Mouse (Mus musculus): ENCODE measurements around the gene Cdc42ep5.

Cdc42ep5 gene

DNA sequence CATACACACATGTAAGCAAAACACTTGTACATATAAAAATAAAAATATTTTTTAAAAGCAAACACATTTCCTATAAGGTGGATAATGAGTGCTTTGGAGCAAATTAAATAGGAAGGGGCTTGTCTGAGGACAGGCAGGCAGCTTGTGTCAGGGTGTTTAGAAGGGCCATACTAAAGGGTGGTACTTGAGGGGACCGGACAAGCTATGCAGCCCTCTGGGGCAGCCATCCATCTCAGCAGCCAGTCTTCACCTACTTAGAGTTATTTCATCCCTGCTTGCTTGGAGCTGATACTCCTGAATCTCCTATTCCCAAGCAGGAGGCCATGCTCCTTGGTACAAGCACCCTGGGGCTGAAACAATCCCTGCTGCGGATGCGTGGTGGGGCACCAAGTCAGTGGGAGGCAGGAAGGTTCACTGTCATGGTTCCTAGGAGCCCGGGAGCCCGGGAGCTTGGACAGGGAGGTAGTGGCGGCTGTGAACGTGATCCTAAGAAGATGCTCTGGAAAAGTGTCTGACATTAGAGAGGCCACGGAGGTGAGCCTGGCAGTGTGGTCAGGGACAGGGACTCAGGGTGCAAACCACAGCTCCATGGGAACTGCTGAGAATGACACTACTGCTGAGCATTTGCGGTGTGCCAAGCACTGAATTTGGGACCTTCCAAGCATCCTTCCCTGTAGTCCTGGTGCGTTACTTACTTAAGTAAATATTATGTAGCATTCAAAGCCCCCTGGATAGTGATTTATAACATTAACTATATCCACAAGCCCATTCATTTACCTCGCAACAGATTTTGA, 37.5 kb downstream of the Cdc42ep5 start:
- no peak for DNase-seq (ENCODE audit: low read depth, low spot score)

DNA sequence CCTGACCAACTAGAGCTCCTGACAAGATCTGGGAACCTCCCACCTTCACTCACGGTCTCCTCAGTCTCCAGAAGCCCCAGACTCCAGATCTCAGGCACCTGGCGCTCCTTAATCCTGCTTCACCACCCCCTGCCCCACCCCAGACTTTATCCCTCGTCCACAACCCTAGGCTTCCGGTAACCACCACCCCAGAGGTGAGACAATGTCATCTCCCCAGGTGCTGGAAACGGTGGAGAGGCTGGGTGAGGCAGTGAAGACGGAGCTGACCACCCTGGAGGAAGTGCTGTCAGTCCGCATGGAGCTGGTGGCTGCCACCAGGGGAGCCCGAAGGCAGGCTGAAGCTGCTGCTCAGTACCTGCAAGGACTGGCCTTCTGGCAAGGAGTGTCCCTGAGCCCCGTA, 39.4 kb downstream of the Cdc42ep5 start:
- DNase-seq (ENCODE audit: low read depth, low spot score), result no peak

DNA sequence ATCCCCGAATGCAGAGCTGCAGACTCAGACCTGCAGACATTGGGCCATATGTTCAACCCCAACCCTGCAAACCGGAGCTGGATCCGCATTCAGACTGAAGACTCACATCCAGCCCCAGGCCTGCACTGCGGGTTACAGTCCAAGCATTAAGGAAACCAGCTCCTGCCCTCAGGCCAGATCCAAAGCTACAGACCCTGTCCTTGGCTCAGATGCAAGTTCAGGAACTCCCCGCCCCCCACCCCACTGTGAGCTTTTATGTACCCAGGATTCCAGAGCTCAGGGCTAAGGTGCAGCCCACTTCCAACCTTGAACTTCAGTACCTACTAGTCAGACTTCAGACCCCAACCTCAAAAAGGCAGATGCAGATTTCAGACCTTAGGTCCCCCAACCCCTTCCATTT, 39.8 kb downstream of the Cdc42ep5 start:
- no peak for DNase-seq (ENCODE audit: low read depth, low spot score)

DNA sequence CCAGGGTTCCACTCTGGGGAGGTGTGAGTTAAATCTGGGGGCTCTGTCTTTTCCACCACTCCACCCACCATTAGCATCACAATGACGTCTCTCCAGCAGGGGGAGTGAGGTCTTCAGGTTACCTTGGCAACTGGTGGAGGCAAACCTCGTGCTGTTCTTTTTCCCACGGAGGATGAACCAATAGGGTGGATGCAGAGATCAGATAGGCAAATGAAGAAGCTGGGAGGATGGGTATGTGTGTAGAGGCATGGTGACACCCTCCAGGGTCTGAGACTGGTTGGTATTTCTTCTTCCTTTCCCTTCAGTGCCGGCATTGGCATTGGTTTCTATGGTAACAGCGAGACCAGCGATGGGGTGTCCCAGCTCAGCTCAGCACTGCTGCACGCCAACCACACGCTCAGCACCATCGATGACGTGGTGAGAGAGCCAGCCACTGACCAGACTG, 40.3 kb downstream of the Cdc42ep5 start:
- peak; percentile 48 for DNase-seq (ENCODE audit: low read depth, low spot score)

DNA sequence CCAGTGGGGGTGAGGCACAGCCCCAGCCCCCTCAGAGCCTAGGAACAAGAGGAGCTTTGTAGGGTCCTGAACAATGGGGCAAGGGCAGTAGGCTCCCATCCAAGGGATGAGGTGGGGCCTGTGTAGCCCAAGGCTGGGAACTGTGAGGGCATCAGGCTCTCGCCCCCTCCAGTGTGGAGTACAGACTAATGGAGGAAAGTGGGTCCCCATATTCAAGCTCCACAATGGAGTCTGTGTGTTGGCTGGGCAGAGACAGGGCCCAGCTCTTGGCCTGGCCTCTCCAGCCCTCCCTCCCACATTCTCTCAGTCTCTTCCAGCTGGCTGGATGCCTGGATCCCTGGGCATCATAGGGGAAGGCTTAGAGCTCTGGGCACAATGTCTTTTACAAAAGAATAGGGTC, 40.9 kb downstream of the Cdc42ep5 start:
- DNase-seq (ENCODE audit: low read depth, low spot score), result no peak

DNA sequence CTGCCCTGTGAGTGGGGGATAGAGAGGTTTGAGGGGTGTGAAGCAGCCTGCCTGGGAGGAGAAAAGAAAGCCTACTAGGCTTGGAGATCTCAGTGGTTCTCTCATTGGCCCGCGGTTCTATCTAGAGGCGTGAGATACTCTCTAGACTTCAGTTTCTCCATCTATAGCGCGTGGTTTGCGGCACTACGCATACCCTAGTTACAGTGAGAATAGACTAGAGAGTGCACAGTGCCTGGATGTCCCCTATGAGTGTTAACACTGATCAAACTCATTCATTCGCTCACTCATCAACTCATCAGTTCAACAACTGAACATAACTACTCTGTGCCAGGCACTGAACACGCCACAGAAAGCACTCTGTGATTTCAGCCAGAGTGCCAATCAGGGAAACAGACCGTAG, 41.9 kb downstream of the Cdc42ep5 start:
- DNase-seq (ENCODE audit: low read depth, low spot score), result no peak

DNA sequence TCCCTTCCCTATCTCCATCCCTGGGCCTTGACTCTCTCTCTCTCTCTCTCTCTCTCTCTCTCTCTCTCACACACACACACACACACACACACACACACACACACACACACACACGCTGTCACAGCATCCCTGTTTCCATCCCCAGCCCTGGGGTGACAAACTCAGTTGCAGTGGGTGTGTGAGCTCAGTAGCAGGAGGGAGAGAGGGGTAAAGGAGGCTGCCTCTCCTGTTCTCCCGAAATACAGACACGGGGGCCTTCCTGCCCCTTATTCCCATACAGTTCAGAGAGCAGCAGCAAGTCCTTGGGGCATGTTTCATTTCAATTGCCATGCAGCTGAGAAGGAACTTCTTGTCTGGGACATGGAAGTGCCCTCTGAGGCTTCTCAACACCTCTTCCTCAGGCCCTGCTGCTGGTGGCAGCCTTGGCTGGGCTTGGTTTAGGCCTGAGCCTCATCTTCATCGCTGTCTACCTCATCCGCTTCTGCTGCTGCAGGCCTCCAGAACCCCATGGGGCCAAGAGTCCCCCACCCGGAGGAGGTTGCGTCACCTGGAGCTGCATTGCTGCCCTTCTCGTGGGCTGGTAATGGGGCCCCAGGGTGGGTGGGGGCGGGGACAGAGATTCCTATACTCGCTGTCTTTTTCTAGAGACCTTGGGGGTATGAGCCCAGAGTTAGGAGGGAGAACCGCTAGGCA, 42.4 kb downstream of the Cdc42ep5 start:
- no peak for DNase-seq (ENCODE audit: low read depth, low spot score)

DNA sequence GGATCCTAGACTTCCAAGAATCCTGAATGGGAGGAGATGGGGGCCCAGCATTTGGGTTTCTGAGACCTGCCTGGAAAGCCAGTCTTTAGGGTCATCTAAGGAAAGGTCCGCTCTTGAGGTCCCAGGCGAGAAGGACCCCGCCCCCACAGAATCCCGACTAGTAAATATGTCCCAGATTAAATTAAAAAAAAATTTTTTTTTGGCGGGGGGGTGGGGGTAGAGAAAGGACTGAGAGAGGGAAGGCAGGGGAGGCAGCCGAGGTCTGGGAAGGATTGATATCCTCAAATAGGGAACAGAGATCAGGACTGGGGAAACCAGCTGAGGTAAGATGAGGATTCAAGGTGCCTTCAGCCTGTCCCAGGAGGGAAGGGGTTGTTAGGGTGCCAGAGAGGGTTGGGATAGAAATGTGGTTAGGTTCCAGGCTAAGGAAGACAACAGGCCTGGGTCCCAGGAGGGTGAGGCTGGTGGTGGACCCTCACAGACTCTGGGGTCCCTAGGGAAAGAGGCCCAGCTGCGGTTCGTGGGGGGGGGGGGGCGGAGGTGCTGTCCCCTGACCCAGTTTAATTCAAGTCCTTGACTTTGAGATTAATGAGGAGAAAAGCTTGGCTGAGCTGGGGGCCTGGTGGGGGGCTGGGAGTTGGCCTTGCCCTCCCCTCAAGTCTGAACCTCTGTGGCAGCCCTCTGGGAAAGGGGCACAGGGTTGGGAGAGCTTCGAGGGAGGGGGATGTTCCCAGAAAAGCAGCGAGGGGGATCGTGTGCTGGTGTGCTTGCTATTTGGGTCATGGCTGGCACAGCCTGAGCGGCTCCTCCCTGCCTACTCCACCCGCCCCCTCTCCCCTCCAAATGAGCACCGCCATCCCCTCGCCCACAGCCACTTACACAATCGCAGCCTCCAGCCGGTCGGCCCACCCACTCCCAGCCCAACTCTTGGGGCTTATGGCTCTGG, 44.4 kb downstream of the Cdc42ep5 start:
- DNase-seq (ENCODE audit: low read depth, low spot score), result no peak

DNA sequence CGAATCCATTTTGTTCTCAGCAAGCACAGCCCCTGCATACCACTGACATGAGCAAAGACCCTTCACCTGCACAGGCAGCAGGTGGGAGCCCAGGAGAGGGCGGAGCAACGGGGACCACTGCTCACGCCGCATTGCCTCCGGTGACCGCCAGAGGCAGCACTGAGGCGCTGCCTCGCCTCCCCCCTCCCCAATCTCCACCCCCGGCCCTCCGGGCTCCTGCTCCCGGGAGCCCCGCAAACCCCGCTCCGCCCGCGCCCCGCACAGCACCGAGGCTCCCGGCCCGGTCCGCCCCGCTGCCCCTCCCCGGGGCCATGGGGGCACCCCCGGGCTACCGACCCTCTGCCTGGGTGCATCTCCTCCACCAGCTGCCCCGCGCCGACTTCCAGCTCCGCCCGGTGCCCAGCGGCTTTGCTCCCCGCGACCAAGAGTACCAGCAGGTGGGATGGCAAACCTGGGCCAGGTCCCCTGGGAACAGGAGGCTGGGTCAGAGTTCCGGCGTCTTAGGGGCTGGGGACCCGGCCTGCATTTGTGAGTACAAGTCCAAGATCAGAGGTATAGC, 45.2 kb downstream of the Cdc42ep5 start, which contains the start of gene Ttyh1:
Ttyh1 (plus strand) TSS at position 65 of the 559 bp plus-strand sequence.
- no peak for DNase-seq (ENCODE audit: low read depth, low spot score)

DNA sequence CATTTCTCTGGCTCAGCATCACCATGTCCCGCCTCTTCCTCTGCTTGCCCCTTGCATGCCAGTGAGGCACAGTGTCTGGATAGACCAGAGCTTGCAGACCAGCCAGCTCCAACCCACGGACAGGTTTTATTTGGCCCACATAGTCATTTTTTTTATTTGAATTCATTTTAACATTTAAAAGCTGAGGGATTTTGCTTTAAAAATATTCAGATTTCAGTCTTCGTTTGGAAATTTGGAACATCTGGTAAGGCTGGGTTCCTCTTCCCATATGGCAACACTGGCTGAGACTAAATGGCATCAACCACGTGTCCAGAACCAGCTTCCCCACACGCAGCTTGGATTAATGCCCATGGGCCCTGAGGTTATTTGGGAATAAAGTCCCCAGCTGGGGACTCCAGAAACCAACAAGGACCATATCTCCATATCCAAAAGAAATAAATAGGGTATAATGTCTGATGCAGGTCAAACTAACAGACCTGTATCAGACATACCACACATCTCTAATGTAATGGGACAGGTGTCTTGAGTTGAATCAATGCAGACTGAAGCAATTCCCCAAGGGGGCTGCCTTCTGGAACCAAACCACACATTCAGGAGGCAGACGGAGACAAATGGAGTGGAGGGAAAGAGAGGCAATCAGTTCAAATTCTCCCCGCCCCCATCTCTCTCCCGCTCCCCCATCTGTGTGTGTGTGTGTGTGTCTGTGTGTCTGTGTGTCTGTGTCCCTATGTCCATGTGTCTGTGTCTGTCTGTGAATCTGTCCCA, 47.4 kb downstream of the Cdc42ep5 start:
- DNase-seq (ENCODE audit: low read depth, low spot score), result no peak

DNA sequence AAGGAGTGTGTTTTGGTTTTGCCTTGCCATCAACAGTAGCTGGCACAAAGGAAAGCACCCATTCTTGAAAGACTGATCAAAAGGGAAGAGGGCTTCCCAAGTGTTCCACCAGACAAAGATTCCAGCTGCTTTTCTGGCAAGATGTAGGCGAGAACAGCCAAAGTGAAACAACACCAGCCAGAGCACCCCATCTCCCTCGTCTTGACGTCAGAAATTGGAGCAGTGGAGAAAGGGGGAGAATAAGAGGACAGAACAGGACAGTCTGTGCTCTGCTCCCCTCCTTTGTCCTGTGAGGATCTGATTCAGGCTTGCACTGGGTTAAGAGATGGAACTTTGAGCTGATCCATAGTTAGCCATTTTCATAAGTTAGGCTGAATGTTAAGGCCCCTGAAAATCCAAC, 52.9 kb downstream of the Cdc42ep5 start:
- no peak for DNase-seq (ENCODE audit: low read depth, low spot score)

DNA sequence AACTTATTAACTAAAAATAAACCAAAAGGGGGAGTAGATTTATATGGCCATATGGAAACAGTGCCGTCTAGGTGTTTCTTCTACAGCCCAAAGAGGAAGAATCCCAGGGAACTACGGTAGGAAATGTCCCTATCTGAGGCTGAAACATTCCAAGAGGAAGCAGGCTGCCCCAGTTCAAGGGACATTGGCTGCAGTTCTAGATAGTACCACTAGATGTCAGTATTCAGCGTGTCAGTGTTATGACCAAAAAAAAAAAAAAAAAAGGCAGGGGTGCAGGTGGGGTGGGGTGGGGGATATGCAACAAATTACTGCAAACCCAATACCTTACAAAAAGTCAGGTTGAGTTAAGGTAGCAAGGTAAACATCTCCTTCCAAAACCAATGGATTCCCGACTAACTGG, 61.2 kb downstream of the Cdc42ep5 start:
- DNase-seq (ENCODE audit: low read depth, low spot score), result no peak

All from embryo, embryonic 11.5 days (tissue).